Comparison of ENCODE assay signal across 9 mouse cellular contexts in genomic region chr15:101056225-101056624, GRCm38 (mm10). TPM values are rescaled to one million over a fixed set of nuclear protein-coding genes. Genes with fewer than 3 reads are reported as not detected.
DNase-seq lines count a peak whose midpoint lies in the region; ATAC-seq and TF ChIP-seq lines count a peak whose summit lies in the region.
"Had no signal": no experiment of that assay in that cellular context is flagged by ENCODE, and none has a peak within 500 bp of the region (broad histone marks: within the 10 kb centered on the region; RNA-seq: fewer than 3 reads in every experiment).

No protein-coding gene starts in this region.

- H3K9me3 ChIP-seq in heart, postnatal 0 days (replicated peaks; ENCODE audit: control insufficient read depth, low read length), result no peaks in the 10 kb centered on the region
- H3K9me3 ChIP-seq: liver, embryonic 15.5 days had no signal

- TF ChIP-seq CTCF in heart, postnatal 0 days (IDR thresholded peaks at IDR 0.05; ENCODE audit: low read depth), result peak; percentile 69

- WGBS in heart, postnatal 0 days, result 39% methylated on average over 10 of the region's 10 CpGs

- H3K27ac ChIP-seq in heart, postnatal 0 days (ENCODE audit: low read depth), result no peak overlapping the region
- H3K27ac ChIP-seq: liver, embryonic 15.5 days had no signal

- H3K4me2 ChIP-seq in heart, postnatal 0 days (ENCODE audit: low read depth, low read length), result no peak overlapping the region
- H3K4me2 ChIP-seq: liver, embryonic 15.5 days had no signal

- no peak overlapping the region for H3K4me3 ChIP-seq in heart, postnatal 0 days (ENCODE audit: low read depth, low read length)
- H3K4me3 ChIP-seq: liver, embryonic 15.5 days had no signal

- no peaks in the 10 kb centered on the region for H3K4me1 ChIP-seq in heart, postnatal 0 days (ENCODE audit: control insufficient read depth, insufficient read depth)

- intact Hi-C loops in left cerebral cortex, postnatal 4 days (cut with DNase I), result no loop called here

- no peak for TF ChIP-seq EP300 in heart, postnatal 0 days (IDR thresholded peaks at IDR 0.05; ENCODE audit: low read depth)

- peaks cover 56% of the 10 kb centered on the region for H3K27me3 ChIP-seq in heart, postnatal 0 days (ENCODE audit: control insufficient read depth, insufficient read depth, low read length)

- peak; percentile 63 to 69 for DNase-seq in left cerebral cortex, adult 18-20 months (ENCODE audit: low spot score in 2 of 2)
- no peak for DNase-seq in left cerebral cortex, postnatal 4 days
- DNase-seq in c-Kit-positive CD71-negative TER-119-negative erythroid progenitor cells, embryonic 14.5 days (ENCODE audit: low read depth), result peak; percentile 53
- peak; percentile 54 for DNase-seq in heart, postnatal 0 days (ENCODE audit: low spot score)
- peak; percentile 73 to 78 for DNase-seq in kidney, postnatal 25 days
- DNase-seq in lung, postnatal 36 days, result peak; percentile 78
- DNase-seq in right cerebral cortex, postnatal 36 days (ENCODE audit: low spot score in 2 of 2), result peak; percentile 31 to 39

- H3K36me3 ChIP-seq in heart, postnatal 0 days (replicated peaks; ENCODE audit: control insufficient read depth, insufficient read depth, low read length), result 0 out of 2 replicates have a peak, but pooled peaks cover 3% of the 10 kb centered on the region
- H3K36me3 ChIP-seq: liver, embryonic 15.5 days had no signal

- ATAC-seq in heart, postnatal 0 days (ENCODE audit: insufficient read depth, low read depth), result peak; percentile 48; the same call in 1 of the 2 replicates
- ATAC-seq in inflammation-experienced regulatory T-cells, adult 6 months, result no peak

- no peak overlapping the region for H3K9ac ChIP-seq in heart, postnatal 0 days (replicated peaks; ENCODE audit: low read depth, low read length)
- H3K9ac ChIP-seq: liver, embryonic 15.5 days had no signal

RNA-seq across cellular contexts. Expression of gene Gm47841, which starts 9.0 kb away (rescaled TPM):
- total RNA-seq in left cerebral cortex, adult 18-20 months (2021), result not detected
- not detected for total RNA-seq in left cerebral cortex, postnatal 4 days (2021)
- not detected in 2 replicates for total RNA-seq in heart, postnatal 0 days (2014; rRNA removed; ENCODE audit: low replicate concordance)
- not detected in 2 replicates for polyA plus RNA-seq in heart, postnatal 0 days (2015; fragmentation: Nextera tagmentation; extraction: Ambion mirVana)
- polyA plus RNA-seq in inflammation-experienced regulatory T-cells, adult 6 months (2017; shearing (Covaris generic)), result not detected
- polyA plus RNA-seq: liver, embryonic 15.5 days had no signal

RNA-seq across cellular contexts. Expression of gene Fignl2, which starts 22.1 kb away (rescaled TPM):
- 1 to 10 TPM; 1.3 to 1.4 TPM for total RNA-seq in left cerebral cortex, adult 18-20 months (2021)
- 1 to 10 TPM in 1 of 2 experiments, under 1 TPM in 1; 0.70 to 1.0 TPM for total RNA-seq in left cerebral cortex, postnatal 4 days (2021)
- total RNA-seq in heart, postnatal 0 days (2014; rRNA removed; ENCODE audit: low replicate concordance), result 3.9 and 4.1 TPM in 2 replicates
- 0.05 and 0.12 TPM in 2 replicates for polyA plus RNA-seq in heart, postnatal 0 days (2015; fragmentation: Nextera tagmentation; extraction: Ambion mirVana)
- not detected for polyA plus RNA-seq in inflammation-experienced regulatory T-cells, adult 6 months (2017; shearing (Covaris generic))

RNA-seq across cellular contexts. Expression of gene Ankrd33, which starts 59.3 kb away (rescaled TPM):
- not detected for total RNA-seq in left cerebral cortex, adult 18-20 months (2021)
- not detected for total RNA-seq in left cerebral cortex, postnatal 4 days (2021)
- total RNA-seq in heart, postnatal 0 days (2014; rRNA removed; ENCODE audit: low replicate concordance), result not detected in 2 replicates
- not detected in 2 replicates for polyA plus RNA-seq in heart, postnatal 0 days (2015; fragmentation: Nextera tagmentation; extraction: Ambion mirVana)
- polyA plus RNA-seq in inflammation-experienced regulatory T-cells, adult 6 months (2017; shearing (Covaris generic)), result not detected
- polyA plus RNA-seq: liver, embryonic 15.5 days had no signal
